Mouse (Mus musculus): ENCODE measurements around the gene Cdca7l.

GRCm38 (mm10) chr12:117786621-117787020 lies 17.5 kb upstream of the Cdca7l start:
- no peak for TF ChIP-seq CTCF (conservative IDR thresholded peaks at IDR 0.05 in 1 of 2, IDR thresholded peaks at IDR 0.05 in 1 of 2; ENCODE audit: low read depth in 2 of 2, low read length in 2 of 2)
- TF ChIP-seq EP300 (IDR thresholded peaks at IDR 0.05; ENCODE audit: low read length), result no peak
- TF ChIP-seq POLR2A (IDR thresholded peaks at IDR 0.05; ENCODE audit: low read depth, low read length), result no peak
- no peak for TF ChIP-seq TBP (conservative IDR thresholded peaks at IDR 0.05; ENCODE audit: low read depth, low read length)
- no peak for TF ChIP-seq ZMIZ1 (IDR thresholded peaks at IDR 0.05; ENCODE audit: low read depth, low read length)
- no peak for TF ChIP-seq MXI1 (IDR thresholded peaks at IDR 0.05; ENCODE audit: low read depth, low read length)
- TF ChIP-seq MEF2A (IDR thresholded peaks at IDR 0.05; ENCODE audit: borderline replicate concordance, low read depth, low read length), result no peak
- no peak for TF ChIP-seq BHLHE40 (IDR thresholded peaks at IDR 0.05; ENCODE audit: low read depth, low read length)
- TF ChIP-seq MAZ (IDR thresholded peaks at IDR 0.05; ENCODE audit: low read depth, low read length), result no peak
- no peak for TF ChIP-seq SIN3A (IDR thresholded peaks at IDR 0.05; ENCODE audit: low read length)
- TF ChIP-seq NRF1 (IDR thresholded peaks at IDR 0.05; ENCODE audit: low read depth, low read length), result no peak
